Mouse (Mus musculus): ENCODE measurements around the gene Stx2. TPM values are rescaled to one million over a fixed set of nuclear protein-coding genes. Genes with fewer than 3 reads are reported as not detected.

The Stx2 gene
- 8.7 and 12.3 TPM in 2 replicates for polyA plus RNA-seq (2015; fragmentation: Nextera tagmentation; extraction: Ambion mirVana)

- Histone ChIP-seq H3K4me2 (replicated peaks; ENCODE audit: low read depth) (peak within 1 kb of the TSS; percentile 81), H3K4me1 (replicated peaks; ENCODE audit: control insufficient read depth, insufficient read depth, low read length) (no peaks in the 10 kb centered on the region), H3K36me3 (ENCODE audit: control insufficient read depth, insufficient read depth) (no peaks in the 10 kb centered on the region), H3K9ac (ENCODE audit: low read depth, low read length) (peak within 1 kb of the TSS; percentile 57), H3K4me3 (ENCODE audit: low read depth, low read length) (peak within 1 kb of the TSS; percentile 66), H3K27ac (ENCODE audit: low read depth, low read length) (no peak within 1 kb of the TSS), H3K27me3 (replicated peaks; ENCODE audit: control insufficient read depth, insufficient read depth, low read length) (no peaks in the 10 kb centered on the region), H3K9me3 (ENCODE audit: control insufficient read depth) (no peaks in the 10 kb centered on the region)
- 0 out of 2 replicates have a peak, but pooled peaks have one; percentile 1 for TF ChIP-seq CTCF (IDR thresholded peaks at IDR 0.05; ENCODE audit: low read depth)
- under 1% methylated on average over 37 of the region's 39 CpGs for WGBS
- peak; percentile 91 for ATAC-seq
Measured at GRCm38 (mm10) chr5:129008412-129008826, at the start of gene Stx2. Stx2 (minus strand) TSS chr5:129008574.

- no peaks in the 10 kb centered on the region for H3K9me3 ChIP-seq (ENCODE audit: control insufficient read depth)
- no peaks in the 10 kb centered on the region for H3K4me1 ChIP-seq (replicated peaks; ENCODE audit: control insufficient read depth, insufficient read depth, low read length)
- ATAC-seq: no peak
- H3K27ac ChIP-seq (ENCODE audit: low read depth, low read length): no peak overlapping the region
- H3K4me2 ChIP-seq (replicated peaks; ENCODE audit: low read depth): no peak overlapping the region
- no peak for TF ChIP-seq CTCF (IDR thresholded peaks at IDR 0.05; ENCODE audit: low read depth)
- no peak overlapping the region for H3K4me3 ChIP-seq (ENCODE audit: low read depth, low read length)
- H3K36me3 ChIP-seq (ENCODE audit: control insufficient read depth, insufficient read depth): no peaks in the 10 kb centered on the region
- 72% methylated on average over 9 of the region's 9 CpGs for WGBS
- H3K9ac ChIP-seq (ENCODE audit: low read depth, low read length): no peak overlapping the region
- no peaks in the 10 kb centered on the region; the same call in 1 of the 2 replicates for H3K27me3 ChIP-seq (replicated peaks; ENCODE audit: control insufficient read depth, insufficient read depth, low read length)
Measured at GRCm38 (mm10) chr5:129054675-129055284, 46.4 kb upstream of the Stx2 start.

GRCm38 (mm10) chr5:129052636-129053355 lies 44.4 kb upstream of the Stx2 start:
- TF ChIP-seq CTCF (IDR thresholded peaks at IDR 0.05; ENCODE audit: low read depth): no peak
- Histone ChIP-seq H3K9ac (ENCODE audit: low read depth, low read length) (no peak overlapping the region), H3K4me2 (replicated peaks; ENCODE audit: low read depth) (no peak overlapping the region), H3K36me3 (ENCODE audit: control insufficient read depth, insufficient read depth) (no peaks in the 10 kb centered on the region), H3K4me1 (replicated peaks; ENCODE audit: control insufficient read depth, insufficient read depth, low read length) (no peaks in the 10 kb centered on the region), H3K4me3 (ENCODE audit: low read depth, low read length) (no peak overlapping the region), H3K9me3 (ENCODE audit: control insufficient read depth) (no peaks in the 10 kb centered on the region), H3K27ac (ENCODE audit: low read depth, low read length) (no peak overlapping the region), H3K27me3 (replicated peaks; ENCODE audit: control insufficient read depth, insufficient read depth, low read length) (no peaks in the 10 kb centered on the region; the same call in 1 of the 2 replicates)
- WGBS: 34% methylated on average over 20 of the region's 20 CpGs
- ATAC-seq: no peak

- WGBS: 74% methylated on average over 3 of the region's 3 CpGs
- H3K4me1 ChIP-seq (replicated peaks; ENCODE audit: control insufficient read depth, insufficient read depth, low read length): no peaks in the 10 kb centered on the region
Measured at GRCm38 (mm10) chr5:129051910-129052309, 43.5 kb upstream of the Stx2 start.

GRCm38 (mm10) chr5:129049372-129049771 lies 41.0 kb upstream of the Stx2 start:
- TF ChIP-seq CTCF (IDR thresholded peaks at IDR 0.05; ENCODE audit: low read depth): no peak
- Histone ChIP-seq H3K9ac (ENCODE audit: low read depth, low read length) (no peak overlapping the region), H3K4me2 (replicated peaks; ENCODE audit: low read depth) (no peak overlapping the region)

More at GRCm38 (mm10) chr5:129051910-129052309, 43.5 kb upstream of the Stx2 start:
- no peak for ATAC-seq
- H3K4me2 ChIP-seq (replicated peaks; ENCODE audit: low read depth): no peak overlapping the region
- H3K27me3 ChIP-seq (replicated peaks; ENCODE audit: control insufficient read depth, insufficient read depth, low read length): no peaks in the 10 kb centered on the region; the same call in 1 of the 2 replicates
- no peaks in the 10 kb centered on the region for H3K36me3 ChIP-seq (ENCODE audit: control insufficient read depth, insufficient read depth)
- H3K4me3 ChIP-seq (ENCODE audit: low read depth, low read length): no peak overlapping the region
- no peaks in the 10 kb centered on the region for H3K9me3 ChIP-seq (ENCODE audit: control insufficient read depth)
- H3K9ac ChIP-seq (ENCODE audit: low read depth, low read length): no peak overlapping the region
- H3K27ac ChIP-seq (ENCODE audit: low read depth, low read length): no peak overlapping the region
- no peak for TF ChIP-seq CTCF (IDR thresholded peaks at IDR 0.05; ENCODE audit: low read depth)

More at GRCm38 (mm10) chr5:129049372-129049771, 41.0 kb upstream of the Stx2 start:
- Histone ChIP-seq H3K4me1 (replicated peaks; ENCODE audit: control insufficient read depth, insufficient read depth, low read length) (no peaks in the 10 kb centered on the region), H3K4me3 (ENCODE audit: low read depth, low read length) (no peak overlapping the region), H3K27me3 (replicated peaks; ENCODE audit: control insufficient read depth, insufficient read depth, low read length) (no peaks in the 10 kb centered on the region; the same call in 1 of the 2 replicates), H3K36me3 (ENCODE audit: control insufficient read depth, insufficient read depth) (no peaks in the 10 kb centered on the region), H3K27ac (ENCODE audit: low read depth, low read length) (no peak overlapping the region), H3K9me3 (ENCODE audit: control insufficient read depth) (no peaks in the 10 kb centered on the region)
- no peak for ATAC-seq
- WGBS: 81% methylated on average over 9 of the region's 9 CpGs
